Mouse (Mus musculus): ENCODE data around the gene Vmn2r22.
"Not testable (repeated sequence)": the region's sequence is repeated elsewhere in the genome, so short reads cannot be mapped to it uniquely, and the experiment has no call there.

The Vmn2r22 gene

DNA sequence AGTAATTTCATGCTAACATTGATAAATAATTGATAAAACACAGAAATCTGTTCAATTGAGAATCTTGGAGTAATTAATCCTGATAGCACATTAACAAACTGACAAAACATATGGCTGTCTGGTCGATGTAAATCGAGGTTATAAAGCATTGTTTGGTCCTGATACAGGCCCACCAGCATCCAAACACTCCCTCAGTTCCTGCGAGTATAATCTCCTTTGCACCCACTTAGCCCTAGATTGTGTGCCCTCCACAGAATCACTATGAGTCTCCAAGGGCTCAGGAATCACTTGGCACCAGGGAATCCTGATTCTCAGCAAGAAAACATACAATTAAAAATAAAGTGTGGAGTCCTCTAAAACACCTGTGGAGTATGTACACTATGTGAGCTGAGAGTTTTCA, at the start of gene Vmn2r22:
Gene Vmn2r22 (minus strand): TSS at position 101 of the 400 bp plus-strand sequence.
- not testable (repeated sequence) for TF ChIP-seq GATA4 (IDR thresholded peaks at IDR 0.05; ENCODE audit: insufficient replicate concordance, low read length)

- TF ChIP-seq GATA4 (IDR thresholded peaks at IDR 0.05; ENCODE audit: insufficient replicate concordance, low read length) = no peak
Observed at GRCm38 (mm10) chr6:123697213-123697612, 46.7 kb upstream of the Vmn2r22 start.

DNA sequence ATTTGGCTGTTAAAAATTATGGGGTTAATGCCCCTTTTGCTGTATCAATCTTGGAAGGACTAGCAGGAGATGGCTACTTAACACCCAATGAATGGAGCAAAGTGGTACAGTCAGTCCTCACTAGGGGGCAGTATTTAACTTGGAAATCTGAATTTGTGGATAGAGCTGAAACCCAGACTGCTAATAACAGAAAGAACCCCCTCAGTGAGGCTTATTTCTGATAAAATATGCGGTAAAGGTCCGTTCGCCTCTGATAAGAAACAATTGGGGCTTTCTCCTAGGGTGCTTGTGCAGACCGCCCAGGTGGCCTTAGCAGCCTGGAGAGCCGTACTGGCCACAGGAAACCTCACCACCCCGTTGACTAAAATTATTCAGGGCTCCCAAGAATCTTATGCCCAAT, 6.5 kb upstream of the Vmn2r22 start:
- TF ChIP-seq GATA4 (IDR thresholded peaks at IDR 0.05; ENCODE audit: insufficient replicate concordance, low read length) = no peak

Data from liver, adult (tissue).